19 mouse cellular contexts compared by ENCODE assay signal in the genomic region with DNA sequence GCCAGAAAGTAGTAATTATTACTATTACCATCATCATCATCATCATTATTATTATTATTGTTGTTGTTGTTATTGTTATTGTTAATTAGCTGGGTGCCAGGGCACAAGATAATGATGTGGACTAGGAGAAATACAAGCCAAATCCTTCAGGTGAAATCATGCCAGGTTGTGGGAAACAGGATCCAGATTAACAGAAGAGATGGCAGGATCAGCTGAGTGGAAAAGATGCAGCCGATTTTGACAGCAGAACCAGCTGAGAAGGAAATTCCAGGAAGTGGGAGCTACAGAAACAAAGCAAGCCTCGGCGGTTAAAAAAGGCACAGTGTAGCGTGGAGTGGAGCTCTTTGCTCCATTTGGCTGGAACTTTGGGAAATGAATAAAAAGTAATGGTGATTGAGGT.
"Had no signal": no experiment of that assay in that cellular context is flagged by ENCODE, and none has a peak within 500 bp of the region (broad histone marks: within the 10 kb centered on the region; RNA-seq: fewer than 3 reads in every experiment).

No protein-coding gene starts in this region.

- H3K36me3 ChIP-seq: liver, embryonic 13.5 days; neural tube, embryonic 12.5 days; neural tube, embryonic 15.5 days had no signal

- H3K4me2 ChIP-seq: liver, embryonic 13.5 days; midbrain, embryonic 11.5 days; neural tube, embryonic 12.5 days; neural tube, embryonic 15.5 days had no signal

- H3K4me1 ChIP-seq: liver, embryonic 13.5 days; neural tube, embryonic 15.5 days had no signal

- H3K9ac ChIP-seq: liver, embryonic 13.5 days; neural tube, embryonic 12.5 days; neural tube, embryonic 15.5 days had no signal

- H3K27me3 ChIP-seq: liver, embryonic 13.5 days; neural tube, embryonic 12.5 days; neural tube, embryonic 15.5 days had no signal

- H3K4me3 ChIP-seq: left cerebral cortex, adult 2 months; liver, embryonic 13.5 days; neural tube, embryonic 12.5 days; neural tube, embryonic 15.5 days had no signal

- DNase-seq: kidney, adult 18-20 months; kidney, postnatal 25 days; layer of hippocampus, postnatal 36 days; liver, embryonic 13.5 days; lung, adult 2 months; lung, postnatal 14 days; lung, postnatal 4 days; midbrain, embryonic 14.5 days; right cerebral cortex, adult 18-20 months; right cerebral cortex, postnatal 14 days; right cerebral cortex, postnatal 4 days; thymus, adult 2 months; thymus, postnatal 14 days; thymus, postnatal 4 days had no signal

- H3K27ac ChIP-seq: left cerebral cortex, adult 2 months; liver, embryonic 13.5 days; neural tube, embryonic 12.5 days; neural tube, embryonic 15.5 days; stomach, postnatal 0 days had no signal

- H3K9me3 ChIP-seq: liver, embryonic 13.5 days; neural tube, embryonic 12.5 days; neural tube, embryonic 15.5 days had no signal
